Comparison of ENCODE assay signal across 34 mouse cellular contexts in genomic region chr12:93960869-93961268, GRCm38 (mm10).
"Had no signal": no experiment of that assay in that cellular context is flagged by ENCODE, and none has a peak within 500 bp of the region (broad histone marks: within the 10 kb centered on the region; RNA-seq: fewer than 3 reads in every experiment).

No protein-coding gene starts in this region.

- DNase-seq: heart, postnatal 10 days; heart, postnatal 14 days; heart, postnatal 36 days; heart, postnatal 4 days; kidney, adult 11 months; kidney, adult 18-20 months; kidney, adult 2 months; kidney, adult 8-10 months; kidney, adult 9 months; kidney, postnatal 10 days; kidney, postnatal 14 days; kidney, postnatal 25 days; kidney, postnatal 36 days; kidney, postnatal 4 days; layer of hippocampus, adult 9-11 months; layer of hippocampus, postnatal 36 days had no signal

- H3K4me1 ChIP-seq: heart, embryonic 12.5 days; heart, embryonic 13.5 days; heart, embryonic 15.5 days; hindbrain, embryonic 10.5 days; hindbrain, embryonic 12.5 days; hindbrain, embryonic 13.5 days; hindbrain, embryonic 15.5 days; intestine, embryonic 15.5 days; kidney, embryonic 15.5 days had no signal

- H3K4me2 ChIP-seq: heart, embryonic 12.5 days; heart, embryonic 13.5 days; heart, embryonic 15.5 days; hindbrain, embryonic 12.5 days; hindbrain, embryonic 13.5 days; hindbrain, embryonic 14.5 days; hindbrain, embryonic 15.5 days; intestine, embryonic 15.5 days; kidney, embryonic 15.5 days had no signal

- H3K9me3 ChIP-seq: heart, embryonic 12.5 days; heart, embryonic 13.5 days; heart, embryonic 15.5 days; hindbrain, embryonic 10.5 days; hindbrain, embryonic 12.5 days; hindbrain, embryonic 13.5 days; hindbrain, embryonic 15.5 days; intestine, embryonic 15.5 days; kidney, embryonic 15.5 days had no signal

- H3K36me3 ChIP-seq: heart, embryonic 12.5 days; heart, embryonic 13.5 days; heart, embryonic 15.5 days; hindbrain, embryonic 10.5 days; hindbrain, embryonic 12.5 days; hindbrain, embryonic 13.5 days; hindbrain, embryonic 15.5 days; intestine, embryonic 15.5 days; kidney, embryonic 15.5 days had no signal

- H3K4me3 ChIP-seq: heart, embryonic 12.5 days; heart, embryonic 13.5 days; heart, embryonic 15.5 days; hindbrain, embryonic 10.5 days; hindbrain, embryonic 12.5 days; hindbrain, embryonic 13.5 days; hindbrain, embryonic 15.5 days; intestine, embryonic 15.5 days; kidney, embryonic 15.5 days; layer of hippocampus, adult 2 months; left cerebral cortex, adult 2 months had no signal

- H3K27ac ChIP-seq: heart, embryonic 13.5 days; heart, embryonic 15.5 days; hindbrain, embryonic 10.5 days; hindbrain, embryonic 12.5 days; hindbrain, embryonic 13.5 days; hindbrain, embryonic 14.5 days; hindbrain, embryonic 15.5 days; hindbrain, postnatal 0 days; intestine, embryonic 15.5 days; kidney, embryonic 15.5 days; kidney, postnatal 0 days; layer of hippocampus, adult 2 months; left cerebral cortex, adult 2 months had no signal

- H3K27me3 ChIP-seq: heart, embryonic 12.5 days; heart, embryonic 13.5 days; heart, embryonic 15.5 days; hindbrain, embryonic 12.5 days; hindbrain, embryonic 13.5 days; hindbrain, embryonic 15.5 days; intestine, embryonic 15.5 days; kidney, embryonic 15.5 days had no signal

- H3K9ac ChIP-seq: heart, embryonic 12.5 days; heart, embryonic 13.5 days; heart, embryonic 15.5 days; hindbrain, embryonic 12.5 days; hindbrain, embryonic 13.5 days; hindbrain, embryonic 14.5 days; hindbrain, embryonic 15.5 days; intestine, embryonic 15.5 days; kidney, embryonic 15.5 days had no signal

- ATAC-seq: hindbrain, embryonic 16.5 days; hindbrain, postnatal 0 days; inflammation-experienced regulatory T-cells, adult 6 months; intestine, embryonic 15.5 days; intestine, embryonic 16.5 days; intestine, postnatal 0 days had no signal
